Mouse (Mus musculus) testis, adult 2 months (tissue): ENCODE measurements around the gene Cwc22. TPM values are rescaled to one million over a fixed set of nuclear protein-coding genes. Genes with fewer than 3 reads are reported as not detected.

ENCODE experiments used
- H3K27ac ChIP-seq: fragments of 200-500 bp; 2 replicates; pipeline ENCODE4 v1.5.1; 2012; ENCODE audit warnings: low read depth, low read length; ENCODE audit not compliant: control insufficient read depth, insufficient read depth
- H3K27me3 ChIP-seq: fragments of 200-500 bp; 2 replicates; pipeline ENCODE4 v1.6.1; 2012; ENCODE audit warnings: mild to moderate bottlenecking, low read length, moderate library complexity; ENCODE audit not compliant: control insufficient read depth, insufficient read depth
- H3K36me3 ChIP-seq: fragments of 200-500 bp; 2 replicates; pipeline ENCODE4 v1.6.1; 2012; ENCODE audit warnings: mild to moderate bottlenecking, low read length; ENCODE audit not compliant: control insufficient read depth, insufficient read depth
- H3K4me1 ChIP-seq: fragments of 200-500 bp; 2 replicates; pipeline ENCODE4 v1.6.1; 2012; ENCODE audit warnings: low read length; ENCODE audit not compliant: control insufficient read depth, insufficient read depth
- H3K4me3 ChIP-seq: fragments of 200-500 bp; 2 replicates; pipeline ENCODE4 v1.5.1; 2012; ENCODE audit warnings: low read depth, mild to moderate bottlenecking, low read length, moderate library complexity, mixed read lengths; ENCODE audit not compliant: control insufficient read depth
- CTCF ChIP-seq: fragments of 200-500 bp; IDR thresholded peaks from 2 replicates; pipeline ENCODE4 v1.5.1; 2012; ENCODE audit warnings: low read depth, mild to moderate bottlenecking, inconsistent platforms, low read length, moderate library complexity; ENCODE audit not compliant: control insufficient read depth, insufficient read depth, insufficient replicate concordance
- POLR2A ChIP-seq: fragments of 200-500 bp; IDR thresholded peaks from 2 replicates; pipeline ENCODE4 v1.6.1; 2012; ENCODE audit warnings: low read depth, mild to moderate bottlenecking, inconsistent platforms, low read length, moderate library complexity; ENCODE audit not compliant: control insufficient read depth
- polyA plus RNA-seq: library from polyadenylated mRNA; depleted of rRNA; stranded (reverse); fragments of >200 nt; gene quantifications from 2 replicates; pipeline ENCODE4 v1.2.3, GENCODE M21; 2012

Gene Cwc22
- polyA plus RNA-seq, 1 experiment = 3.5 TPM

GRCm38 (mm10) chr2:77924003-77924402, 22.2 kb downstream of the Cwc22 start:
- TF ChIP-seq POLR2A (no peak), CTCF (no peak)
- H3K4me3 ChIP-seq = no peak overlapping the region
- H3K27ac ChIP-seq = no peak overlapping the region
- no peaks in the 10 kb centered on the region for H3K4me1 ChIP-seq
- no peaks in the 10 kb centered on the region for H3K36me3 ChIP-seq
- no peaks in the 10 kb centered on the region for H3K27me3 ChIP-seq

GRCm38 (mm10) chr2:77923182-77923581, 23.0 kb downstream of the Cwc22 start:
- Histone ChIP-seq H3K4me1 (no peaks in the 10 kb centered on the region), H3K4me3 (no peak overlapping the region), H3K36me3 (no peaks in the 10 kb centered on the region), H3K27ac (no peak overlapping the region), H3K27me3 (no peaks in the 10 kb centered on the region)
- no peak for TF ChIP-seq POLR2A
- TF ChIP-seq CTCF = no peak

- H3K27me3 ChIP-seq = no peaks in the 10 kb centered on the region
- no peaks in the 10 kb centered on the region for H3K36me3 ChIP-seq
- no peak for TF ChIP-seq POLR2A
- TF ChIP-seq CTCF = no peak
- H3K4me3 ChIP-seq = no peak overlapping the region
- no peak overlapping the region for H3K27ac ChIP-seq
- H3K4me1 ChIP-seq = no peaks in the 10 kb centered on the region
Measured at GRCm38 (mm10) chr2:77921307-77921706, 24.9 kb downstream of the Cwc22 start.

- no peaks in the 10 kb centered on the region for H3K36me3 ChIP-seq
Measured at GRCm38 (mm10) chr2:77920621-77921020, 25.6 kb downstream of the Cwc22 start.

GRCm38 (mm10) chr2:77918474-77918873, 27.7 kb downstream of the Cwc22 start:
- Histone ChIP-seq H3K27ac (no peak overlapping the region), H3K4me3 (no peak overlapping the region), H3K36me3 (no peaks in the 10 kb centered on the region), H3K27me3 (no peaks in the 10 kb centered on the region), H3K4me1 (no peaks in the 10 kb centered on the region)
- TF ChIP-seq POLR2A (no peak), CTCF (no peak)

More at GRCm38 (mm10) chr2:77920621-77921020, 25.6 kb downstream of the Cwc22 start:
- H3K4me1 ChIP-seq = no peaks in the 10 kb centered on the region
- H3K27ac ChIP-seq = no peak overlapping the region
- TF ChIP-seq CTCF (no peak), POLR2A (no peak)
- H3K4me3 ChIP-seq = no peak overlapping the region
- H3K27me3 ChIP-seq = no peaks in the 10 kb centered on the region

- TF ChIP-seq POLR2A = no peak
- no peak for TF ChIP-seq CTCF
- H3K36me3 ChIP-seq = no peaks in the 10 kb centered on the region
- no peak overlapping the region for H3K27ac ChIP-seq
- no peak overlapping the region for H3K4me3 ChIP-seq
- H3K27me3 ChIP-seq = no peaks in the 10 kb centered on the region
- H3K4me1 ChIP-seq = no peaks in the 10 kb centered on the region
Measured at GRCm38 (mm10) chr2:77918006-77918405, 28.2 kb downstream of the Cwc22 start.

GRCm38 (mm10) chr2:77917360-77917734, 28.8 kb downstream of the Cwc22 start:
- Histone ChIP-seq H3K4me3 (no peak overlapping the region), H3K27ac (no peak overlapping the region), H3K36me3 (no peaks in the 10 kb centered on the region), H3K4me1 (no peaks in the 10 kb centered on the region), H3K27me3 (no peaks in the 10 kb centered on the region)
- TF ChIP-seq CTCF (no peak), POLR2A (no peak)

- no peaks in the 10 kb centered on the region for H3K36me3 ChIP-seq
- no peak overlapping the region for H3K27ac ChIP-seq
- TF ChIP-seq POLR2A = no peak
- TF ChIP-seq CTCF = no peak
- H3K4me1 ChIP-seq = no peaks in the 10 kb centered on the region
- H3K4me3 ChIP-seq = no peak overlapping the region
- no peaks in the 10 kb centered on the region for H3K27me3 ChIP-seq
Measured at GRCm38 (mm10) chr2:77916586-77917359, 29.4 kb downstream of the Cwc22 start.
